Mouse (Mus musculus) embryonic facial prominence, embryonic 10.5 days (tissue): ENCODE measurements around the gene Boc. TPM values are rescaled to one million over a fixed set of nuclear protein-coding genes. Genes with fewer than 3 reads are reported as not detected.
A peak's percentile ranks its signal among the peaks of the same experiment; 100 is the strongest.
"Not testable (repeated sequence)": the region's sequence is repeated elsewhere in the genome, so short reads cannot be mapped to it uniquely, and the experiment has no call there.

Experiments
- DNase-seq: peaks from one replicate; pipeline ENCODE4 v3.0.0-alpha.2; 2017; ENCODE audit warnings: low spot score
- H3K27ac ChIP-seq: fragments of 300-500 bp; sonication (generic); replicated peaks from 2 replicates; pipeline ENCODE4 v1.5.1; 2016; ENCODE audit warnings: mild to moderate bottlenecking
- H3K27me3 ChIP-seq: fragments of 300-500 bp; sonication (generic); replicated peaks from 2 replicates; pipeline ENCODE4 v1.6.1; 2016; ENCODE audit warnings: low read depth, mild to moderate bottlenecking; ENCODE audit not compliant: poor library complexity, severe bottlenecking
- H3K36me3 ChIP-seq: fragments of 300-500 bp; sonication (generic); replicated peaks from 2 replicates; pipeline ENCODE4 v1.6.1; 2016; ENCODE audit warnings: mild to moderate bottlenecking, moderate library complexity
- H3K4me1 ChIP-seq: fragments of 300-500 bp; sonication (generic); 2 replicates; pipeline ENCODE4 v1.6.1; 2016
- H3K4me3 ChIP-seq: fragments of 300-500 bp; sonication (generic); 2 replicates; pipeline ENCODE4 v1.5.1; 2016; ENCODE audit warnings: mild to moderate bottlenecking, moderate library complexity
- H3K9me3 ChIP-seq: fragments of 300-500 bp; sonication (generic); 2 replicates; pipeline ENCODE4 v1.6.1; 2016; ENCODE audit warnings: mild to moderate bottlenecking
- WGBS: fragments of 180-500 bp; shearing (Covaris S2); methylation state at CpG from one replicate; pipeline ENCODE4 v1.1.7; 2016; 5-methylcytosine and 5-hydroxymethylcytosine counted together
- microRNA-seq: library from miRNA; unstranded; fragments of <30 nt; microRNA quantifications from one replicate; pipeline ENCODE4, GENCODE M21; 2017
- polyA plus RNA-seq: library from polyadenylated mRNA; unstranded; fragments of >200 nt; fragmentation: Nextera tagmentation; extraction: Ambion mirVana; gene quantifications from 2 replicates; pipeline ENCODE4 v1.2.1, GENCODE M21; 2016

Gene Boc
- polyA plus RNA-seq, 1 experiment from 2014 or later = 14.3 TPM

- Histone ChIP-seq H3K9me3 (no peaks in the 10 kb centered on the region), H3K4me1 (0 out of 2 replicates have a peak, but pooled peaks cover 4% of the 10 kb centered on the region), H3K36me3 (peaks cover 9% of the 10 kb centered on the region; the same call in 1 of the 2 replicates), H3K27ac (no peak overlapping the region), H3K4me3 (no peak overlapping the region), H3K27me3 (0 out of 2 replicates have a peak, but pooled peaks cover 3% of the 10 kb centered on the region)
- 47% methylated on average over 18 of the region's 18 CpGs for WGBS
- DNase-seq = no peak
Observed at GRCm38 (mm10) chr16:44478767-44479166, 79.9 kb downstream of the Boc start.

- H3K27me3 ChIP-seq = 0 out of 2 replicates have a peak, but pooled peaks cover 3% of the 10 kb centered on the region
- no peak overlapping the region for H3K4me3 ChIP-seq
- DNase-seq = no peak
- no peaks in the 10 kb centered on the region for H3K36me3 ChIP-seq
- H3K27ac ChIP-seq = no peak overlapping the region
- 89% methylated on average over 11 of the region's 11 CpGs for WGBS
- H3K4me1 ChIP-seq = no peaks in the 10 kb centered on the region
- H3K9me3 ChIP-seq = no peaks in the 10 kb centered on the region
Observed at GRCm38 (mm10) chr16:44475682-44476375, 82.9 kb downstream of the Boc start.

GRCm38 (mm10) chr16:44475281-44475680 lies 83.4 kb downstream of the Boc start:
- H3K27ac ChIP-seq = no peak overlapping the region
- 0 out of 2 replicates have a peak, but pooled peaks cover 3% of the 10 kb centered on the region for H3K27me3 ChIP-seq
- no peak overlapping the region for H3K4me3 ChIP-seq
- 90% methylated on average over 14 of the region's 14 CpGs for WGBS
- no peaks in the 10 kb centered on the region for H3K9me3 ChIP-seq
- H3K36me3 ChIP-seq = no peaks in the 10 kb centered on the region
- DNase-seq = no peak
- no peaks in the 10 kb centered on the region for H3K4me1 ChIP-seq

GRCm38 (mm10) chr16:44460922-44461321 lies 97.8 kb downstream of the Boc start:
- no peak for DNase-seq
- H3K4me3 ChIP-seq = no peak overlapping the region
- no peak overlapping the region for H3K27ac ChIP-seq
- H3K27me3 ChIP-seq = no peaks in the 10 kb centered on the region
- 83% methylated on average over 5 of the region's 5 CpGs for WGBS
- no peaks in the 10 kb centered on the region for H3K36me3 ChIP-seq
- H3K4me1 ChIP-seq = 0 out of 2 replicates have a peak, but pooled peaks cover 2% of the 10 kb centered on the region
- no peaks in the 10 kb centered on the region for H3K9me3 ChIP-seq

- WGBS = 85% methylated on average over 2 of the region's 2 CpGs
Observed at GRCm38 (mm10) chr16:44458826-44459225, 99.9 kb downstream of the Boc start.

GRCm38 (mm10) chr16:44457858-44458257 lies 100.8 kb downstream of the Boc start:
- Histone ChIP-seq H3K36me3 (no peaks in the 10 kb centered on the region), H3K27me3 (0 out of 2 replicates have a peak, but pooled peaks cover under 1% of the 10 kb centered on the region), H3K27ac (no peak overlapping the region), H3K4me1 (0 out of 2 replicates have a peak, but pooled peaks cover 2% of the 10 kb centered on the region), H3K9me3 (no peaks in the 10 kb centered on the region), H3K4me3 (no peak overlapping the region)
- 91% methylated on average over 2 of the region's 2 CpGs for WGBS
- no peak for DNase-seq

More at GRCm38 (mm10) chr16:44458826-44459225, 99.9 kb downstream of the Boc start:
- no peaks in the 10 kb centered on the region for H3K36me3 ChIP-seq
- H3K4me1 ChIP-seq = 0 out of 2 replicates have a peak, but pooled peaks cover 2% of the 10 kb centered on the region
- H3K4me3 ChIP-seq = no peak overlapping the region
- H3K27ac ChIP-seq = no peak overlapping the region
- no peaks in the 10 kb centered on the region for H3K9me3 ChIP-seq
- no peaks in the 10 kb centered on the region for H3K27me3 ChIP-seq
- DNase-seq = no peak

- WGBS = 93% methylated on average over 15 of the region's 15 CpGs
Observed at GRCm38 (mm10) chr16:44441913-44442312, 116.8 kb downstream of the Boc start.

GRCm38 (mm10) chr16:44435481-44435880 lies 123.2 kb downstream of the Boc start:
- WGBS = 76% methylated on average over 4 of the region's 4 CpGs
- Histone ChIP-seq H3K9me3 (no peaks in the 10 kb centered on the region), H3K36me3 (no peaks in the 10 kb centered on the region), H3K4me1 (no peaks in the 10 kb centered on the region), H3K27ac (no peak overlapping the region), H3K4me3 (no peak overlapping the region), H3K27me3 (no peaks in the 10 kb centered on the region)
- DNase-seq = no peak

More at GRCm38 (mm10) chr16:44441913-44442312, 116.8 kb downstream of the Boc start:
- H3K27ac ChIP-seq, H3K4me1 ChIP-seq, H3K4me3 ChIP-seq, H3K9me3 ChIP-seq, DNase-seq, H3K36me3 ChIP-seq, H3K27me3 ChIP-seq: not testable (repeated sequence)

Small RNA genes lying within 50 kb of the gene (microRNA-seq; reads per million reads assigned to microRNA genes)
- 8.8 reads per million, percentile 20 among the genes with 10 or more reads in this experiment for gene Mir3081

Other genes starting within 250 kb of the Boc start
- 0.21 and 0.29 TPM in 2 replicates for gene Sidt1, start 225.7 kb downstream of the Boc start, polyA plus RNA-seq
- gene Spice1, start 211.8 kb downstream of the Boc start, polyA plus RNA-seq = 33.9 and 34.5 TPM in 2 replicates
- 0.76 and 0.84 TPM in 2 replicates for gene Cfap44, start 164.1 kb downstream of the Boc start, polyA plus RNA-seq
- gene Nepro, start 165.4 kb upstream of the Boc start, polyA plus RNA-seq = 13.4 and 14.1 TPM in 2 replicates
- gene Gtpbp8, start 187.5 kb upstream of the Boc start, polyA plus RNA-seq = 24.8 and 26.7 TPM in 2 replicates
- 0.15 and 0.16 TPM in 2 replicates for gene Cd200r1, start 206.8 kb upstream of the Boc start, polyA plus RNA-seq